Mouse (Mus musculus) bone marrow macrophage, adult 2 months (primary cell): ENCODE results near the gene Utp3. TPM values are rescaled to one million over a fixed set of nuclear protein-coding genes. Genes with fewer than 3 reads are reported as not detected.

Source experiments
- H3K27ac ChIP-seq: 2 replicates; pipeline ENCODE4 v1.5.1; 2012; ENCODE audit warnings: low read depth, low read length; ENCODE audit not compliant: insufficient read depth
- H3K4me1 ChIP-seq: 2 replicates; pipeline ENCODE4 v1.6.1; 2012; ENCODE audit warnings: low read length; ENCODE audit not compliant: control insufficient read depth, insufficient read depth
- H3K4me3 ChIP-seq: 2 replicates; pipeline ENCODE4 v1.5.1; 2012; ENCODE audit warnings: mild to moderate bottlenecking, low read length, moderate library complexity; ENCODE audit not compliant: insufficient read depth
- CTCF ChIP-seq: IDR thresholded peaks from 2 replicates; pipeline ENCODE4 v1.5.1; 2012; ENCODE audit warnings: low read depth, mild to moderate bottlenecking, low read length, moderate library complexity
- POLR2A ChIP-seq: IDR thresholded peaks from 2 replicates; pipeline ENCODE4 v1.6.1; 2012; ENCODE audit warnings: mild to moderate bottlenecking, low read depth, low read length, borderline replicate concordance
- polyA plus RNA-seq: library from polyadenylated mRNA; stranded (reverse); fragments of >200 nt; gene quantifications from 2 replicates; pipeline ENCODE4 v1.2.4, GENCODE M21; 2012; ENCODE audit not compliant: missing spikeins, insufficient read depth, insufficient read length

Utp3 gene
- polyA plus RNA-seq, 1 experiment, result 87.5 TPM

GRCm38 (mm10) chr5:88545536-88545935, 8.7 kb upstream of the Utp3 start:
- no peak overlapping the region for H3K4me3 ChIP-seq

GRCm38 (mm10) chr5:88553271-88554085, 784 bp upstream of the Utp3 start:
- peaks cover 16% of the 10 kb centered on the region for H3K4me1 ChIP-seq
- peak overlapping the region; percentile 78 for H3K4me3 ChIP-seq
- no peak for TF ChIP-seq CTCF
- no peak for TF ChIP-seq POLR2A

More at GRCm38 (mm10) chr5:88545536-88545935, 8.7 kb upstream of the Utp3 start:
- Histone ChIP-seq H3K4me1 (no peaks in the 10 kb centered on the region), H3K27ac (no peak overlapping the region)
- no peak for TF ChIP-seq POLR2A
- TF ChIP-seq CTCF, result no peak

GRCm38 (mm10) chr5:88558991-88559390, 4.7 kb downstream of the Utp3 start:
- no peak for TF ChIP-seq CTCF
- no peak for TF ChIP-seq POLR2A
- H3K27ac ChIP-seq, result no peak overlapping the region
- peaks cover 24% of the 10 kb centered on the region for H3K4me1 ChIP-seq
- no peak overlapping the region for H3K4me3 ChIP-seq

More at GRCm38 (mm10) chr5:88553271-88554085, 784 bp upstream of the Utp3 start:
- H3K27ac ChIP-seq, result peak overlapping the region; percentile 97

GRCm38 (mm10) chr5:88561080-88561814, 7.0 kb downstream of the Utp3 start:
- Histone ChIP-seq H3K27ac (no peak overlapping the region), H3K4me3 (no peak overlapping the region), H3K4me1 (peaks cover 16% of the 10 kb centered on the region)
- TF ChIP-seq POLR2A, result no peak
- no peak for TF ChIP-seq CTCF

GRCm38 (mm10) chr5:88562863-88563780, 8.9 kb downstream of the Utp3 start:
- Histone ChIP-seq H3K4me3 (no peak overlapping the region), H3K4me1 (peaks cover 15% of the 10 kb centered on the region), H3K27ac (no peak overlapping the region)
- TF ChIP-seq POLR2A, result no peak
- TF ChIP-seq CTCF, result no peak

GRCm38 (mm10) chr5:88564501-88565147, 10.4 kb downstream of the Utp3 start, which contains the start of gene Rufy3:
Gene Rufy3 (plus strand): TSS chr5:88565040.
- H3K4me1 ChIP-seq, result peaks cover 13% of the 10 kb centered on the region
- H3K4me3 ChIP-seq, result peak within 1 kb of the TSS; percentile 95
- peak within 1 kb of the TSS; percentile 89 for H3K27ac ChIP-seq
- TF ChIP-seq CTCF, result no peak
- no peak for TF ChIP-seq POLR2A

GRCm38 (mm10) chr5:88565148-88566033, 11.1 kb downstream of the Utp3 start:
- TF ChIP-seq CTCF (no peak), POLR2A (no peak)
- H3K4me3 ChIP-seq, result peak overlapping the region; percentile 95
- H3K27ac ChIP-seq, result peak overlapping the region; percentile 84
- H3K4me1 ChIP-seq, result peaks cover 16% of the 10 kb centered on the region

- Histone ChIP-seq H3K27ac (peak overlapping the region; percentile 84), H3K4me3 (peak overlapping the region; percentile 95), H3K4me1 (peaks cover 16% of the 10 kb centered on the region)
- TF ChIP-seq POLR2A (no peak), CTCF (no peak)
These were observed 12.0 kb downstream of the Utp3 start for GRCm38 (mm10) chr5:88566034-88566841.
